Mouse (Mus musculus) hindbrain, embryonic 10.5 days (tissue): ENCODE data around the gene Nfic. TPM values are rescaled to one million over a fixed set of nuclear protein-coding genes. Genes with fewer than 3 reads are reported as not detected.

Experiments used
- DNase-seq: peaks from one replicate; pipeline ENCODE4 v3.0.0-alpha.2; 2017; ENCODE audit warnings: low spot score
- H3K27ac ChIP-seq: fragments of 300-500 bp; sonication (generic); 2 replicates; pipeline ENCODE4 v1.5.1; 2016; ENCODE audit warnings: mild to moderate bottlenecking, moderate library complexity
- H3K27me3 ChIP-seq: fragments of 300-500 bp; sonication (generic); 2 replicates; pipeline ENCODE4 v1.6.1; 2016; ENCODE audit warnings: mild to moderate bottlenecking; ENCODE audit not compliant: poor library complexity, insufficient read depth, severe bottlenecking
- H3K36me3 ChIP-seq: fragments of 300-500 bp; sonication (generic); 2 replicates; pipeline ENCODE4 v1.6.1; 2016; ENCODE audit warnings: mild to moderate bottlenecking, moderate library complexity
- H3K4me1 ChIP-seq: fragments of 300-500 bp; sonication (generic); replicated peaks from 2 replicates; pipeline ENCODE4 v1.6.1; 2016; ENCODE audit warnings: mild to moderate bottlenecking
- H3K4me3 ChIP-seq: fragments of 300-500 bp; sonication (generic); 2 replicates; pipeline ENCODE4 v1.5.1; 2016; ENCODE audit warnings: mild to moderate bottlenecking, moderate library complexity
- H3K9me3 ChIP-seq: fragments of 300-500 bp; sonication (generic); 2 replicates; pipeline ENCODE4 v1.6.1; 2016; ENCODE audit warnings: mild to moderate bottlenecking, moderate library complexity
- WGBS: fragments of 180-500 bp; shearing (Covaris S2); methylation state at CpG from one replicate; pipeline ENCODE4 v1.1.7; 2016; 5-methylcytosine and 5-hydroxymethylcytosine counted together
- polyA plus RNA-seq: library from polyadenylated mRNA; unstranded; fragments of >200 nt; fragmentation: Nextera tagmentation; extraction: Ambion mirVana; gene quantifications from 2 replicates; pipeline ENCODE4 v1.2.1, GENCODE M21; 2016

Nfic gene
- polyA plus RNA-seq, 1 experiment from 2014 or later: 16.0 TPM

GRCm38 (mm10) chr10:81406504-81407440 is 48.7 kb downstream of the Nfic start:
- H3K27me3 ChIP-seq: peaks cover 85% of the 10 kb centered on the region
- peak overlapping the region; percentile 81 for H3K27ac ChIP-seq
- H3K36me3 ChIP-seq: peaks cover 6% of the 10 kb centered on the region; the same call in 1 of the 2 replicates
- peaks cover 97% of the 10 kb centered on the region for H3K4me1 ChIP-seq
- WGBS: 25% methylated on average over 24 of the region's 24 CpGs
- H3K9me3 ChIP-seq: no peaks in the 10 kb centered on the region
- peak overlapping the region; percentile 40 for H3K4me3 ChIP-seq
- DNase-seq: no peak

DNA sequence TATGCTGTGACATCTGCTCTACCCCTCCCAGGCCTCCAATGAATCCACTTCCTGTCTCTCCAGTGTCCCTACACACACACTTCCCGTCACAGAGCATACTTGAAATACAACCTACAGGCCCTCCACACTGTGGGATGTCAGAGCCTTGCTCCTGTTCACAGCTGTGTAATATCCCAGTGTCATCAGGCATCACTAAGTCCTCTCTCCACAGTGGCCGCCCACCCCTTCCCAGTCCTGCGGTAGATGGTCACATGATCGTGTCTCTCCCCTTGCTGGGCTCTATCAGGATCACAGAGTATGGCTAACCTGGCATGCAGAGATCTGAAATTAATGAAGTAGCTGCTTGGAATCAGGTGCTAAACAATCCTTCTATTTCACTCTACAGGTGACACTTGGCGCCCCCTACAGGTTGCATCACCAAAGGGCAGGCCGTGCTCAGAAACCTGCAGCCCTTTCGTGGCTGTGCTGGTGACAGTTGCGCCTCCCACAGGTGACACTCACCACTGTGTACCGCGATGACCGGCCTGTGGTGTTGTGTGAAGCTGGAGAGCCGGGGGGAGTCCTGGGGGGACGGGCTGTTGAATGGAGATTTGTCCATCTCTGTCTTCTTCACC is 49.7 kb downstream of the Nfic start:
- no peak for DNase-seq

GRCm38 (mm10) chr10:81404720-81405119 is 50.7 kb downstream of the Nfic start:
- peak overlapping the region; percentile 72 for H3K27ac ChIP-seq
- no peak overlapping the region; the same call in 1 of the 2 replicates for H3K4me3 ChIP-seq
- no peaks in the 10 kb centered on the region for H3K9me3 ChIP-seq
- peaks cover 15% of the 10 kb centered on the region for H3K36me3 ChIP-seq
- WGBS: 47% methylated on average over 18 of the region's 18 CpGs
- peaks cover 97% of the 10 kb centered on the region for H3K4me1 ChIP-seq
- DNase-seq: no peak
- peaks cover 94% of the 10 kb centered on the region for H3K27me3 ChIP-seq

More for the DNA sequence above, 49.7 kb downstream of the Nfic start:
- Histone ChIP-seq H3K4me1 (peaks cover 97% of the 10 kb centered on the region), H3K4me3 (no peak overlapping the region), H3K27me3 (peaks cover 90% of the 10 kb centered on the region), H3K36me3 (peaks cover 6% of the 10 kb centered on the region; the same call in 1 of the 2 replicates), H3K9me3 (no peaks in the 10 kb centered on the region), H3K27ac (no peak overlapping the region)
- WGBS: 40% methylated on average over 13 of the region's 13 CpGs

DNA sequence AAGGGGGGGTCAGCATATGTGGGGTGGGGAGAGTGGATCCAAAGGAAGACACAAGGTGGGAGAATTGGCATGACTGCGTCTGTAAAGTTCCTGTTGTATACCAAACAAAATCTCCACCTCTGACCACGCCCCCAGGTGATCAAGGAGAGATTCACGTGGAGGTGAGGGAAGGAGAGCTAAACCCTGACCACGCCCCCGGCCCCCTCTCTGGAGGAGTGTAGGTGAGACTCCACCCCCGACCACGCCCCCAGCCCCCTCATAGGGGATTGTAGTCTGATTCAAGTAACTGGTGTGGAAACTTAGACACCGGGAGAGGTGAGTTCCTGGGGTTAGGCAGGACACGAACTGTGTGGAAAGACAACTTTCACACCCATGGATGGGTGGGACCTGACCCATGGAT is 51.4 kb downstream of the Nfic start:
- Histone ChIP-seq H3K4me1 (peaks cover 97% of the 10 kb centered on the region), H3K27ac (0 out of 2 replicates have a peak overlapping the region, but pooled peaks have one; percentile 13), H3K36me3 (peaks cover 17% of the 10 kb centered on the region), H3K27me3 (peaks cover 94% of the 10 kb centered on the region), H3K4me3 (no peak overlapping the region), H3K9me3 (no peaks in the 10 kb centered on the region)
- DNase-seq: no peak
- WGBS: 15% methylated on average over 9 of the region's 9 CpGs

DNA sequence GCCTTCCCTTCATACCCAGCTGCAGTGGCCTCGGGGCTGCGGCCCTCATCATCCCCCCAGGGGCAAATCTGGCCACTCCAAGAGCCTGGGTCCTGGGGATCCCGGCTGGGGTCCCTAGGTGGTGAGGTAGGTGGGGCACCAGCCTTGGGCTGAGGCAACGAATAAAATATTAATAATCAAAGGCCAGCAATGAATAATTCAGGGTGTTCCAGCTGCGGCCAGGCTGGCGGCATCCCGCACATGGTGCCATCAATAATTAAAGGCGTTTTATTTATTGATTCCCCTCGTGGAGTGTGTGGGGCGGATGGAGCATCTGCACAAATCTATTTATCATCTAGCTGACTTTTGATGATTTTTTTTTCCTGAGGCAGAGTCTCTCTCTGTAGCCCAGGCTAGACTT is 51.9 kb downstream of the Nfic start:
- Histone ChIP-seq H3K4me3 (peak overlapping the region; percentile 41; the same call in 1 of the 2 replicates), H3K27ac (peak overlapping the region; percentile 93), H3K27me3 (peaks cover 89% of the 10 kb centered on the region), H3K9me3 (no peaks in the 10 kb centered on the region), H3K36me3 (peaks cover 17% of the 10 kb centered on the region), H3K4me1 (peaks cover 92% of the 10 kb centered on the region)
- WGBS: 52% methylated on average over 10 of the region's 10 CpGs
- DNase-seq: no peak

DNA sequence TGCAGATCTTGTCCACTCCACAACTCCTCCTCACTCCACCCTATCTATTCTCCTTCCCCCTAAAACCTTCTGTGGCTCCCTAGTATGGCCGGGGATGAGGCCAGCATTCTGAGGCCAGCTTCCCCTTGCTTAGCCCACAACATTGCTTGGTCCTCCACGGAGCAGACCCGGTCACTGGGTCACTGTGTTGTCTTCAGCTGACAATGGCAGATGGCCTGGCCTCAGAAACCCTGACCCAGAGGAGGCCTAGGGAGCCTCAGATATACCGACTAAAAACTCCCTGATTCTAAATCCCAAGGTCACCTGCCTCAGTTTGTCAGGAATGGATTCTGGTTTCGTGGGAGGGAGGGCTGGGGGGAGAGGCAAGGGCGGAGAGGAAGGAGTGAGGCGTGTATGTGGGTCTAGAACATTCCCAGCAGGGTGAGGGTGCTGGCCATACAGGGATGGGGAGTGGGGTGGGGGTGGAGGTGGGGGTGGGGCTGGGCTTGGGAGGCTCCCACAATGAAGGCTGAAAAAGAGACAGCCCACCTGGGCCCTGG is 53.1 kb downstream of the Nfic start:
- no peak for DNase-seq
- Histone ChIP-seq H3K27ac (peak overlapping the region; percentile 93), H3K27me3 (peaks cover 86% of the 10 kb centered on the region), H3K9me3 (no peaks in the 10 kb centered on the region), H3K4me3 (peak overlapping the region; percentile 41), H3K4me1 (peaks cover 91% of the 10 kb centered on the region), H3K36me3 (peaks cover 17% of the 10 kb centered on the region)
- WGBS: 11% methylated on average over 7 of the region's 7 CpGs

GRCm38 (mm10) chr10:81401521-81402226 is 53.8 kb downstream of the Nfic start:
- H3K4me1 ChIP-seq: peaks cover 91% of the 10 kb centered on the region
- H3K36me3 ChIP-seq: peaks cover 17% of the 10 kb centered on the region
- DNase-seq: peak; percentile 85
- H3K9me3 ChIP-seq: no peaks in the 10 kb centered on the region
- H3K4me3 ChIP-seq: peak overlapping the region; percentile 41
- H3K27me3 ChIP-seq: peaks cover 86% of the 10 kb centered on the region
- peak overlapping the region; percentile 93 for H3K27ac ChIP-seq
- 5% methylated on average over 18 of the region's 18 CpGs for WGBS

DNA sequence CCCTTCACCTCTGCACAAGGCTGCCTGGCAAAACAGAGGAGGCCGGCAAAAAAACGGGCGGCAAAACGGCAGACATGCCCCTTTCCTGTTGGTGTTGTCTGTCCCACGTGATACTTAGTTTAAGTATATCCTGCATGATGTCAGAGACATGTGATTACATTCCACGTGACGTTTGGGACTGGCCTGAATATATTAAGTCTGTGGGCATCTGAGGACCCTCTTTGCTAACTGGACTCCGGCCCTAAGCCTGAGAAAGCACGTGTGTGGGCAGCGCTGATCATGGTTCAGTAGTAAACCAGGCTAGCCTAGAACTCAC is 54.3 kb downstream of the Nfic start:
- peak overlapping the region; percentile 41 for H3K4me3 ChIP-seq
- peaks cover 83% of the 10 kb centered on the region for H3K27me3 ChIP-seq

GRCm38 (mm10) chr10:81400371-81401204 is 54.8 kb downstream of the Nfic start:
- Histone ChIP-seq H3K4me1 (peaks cover 88% of the 10 kb centered on the region), H3K27me3 (peaks cover 77% of the 10 kb centered on the region), H3K9me3 (no peaks in the 10 kb centered on the region), H3K4me3 (peak overlapping the region; percentile 41), H3K27ac (peak overlapping the region; percentile 93), H3K36me3 (peaks cover 13% of the 10 kb centered on the region)
- no peak for DNase-seq
- WGBS: 41% methylated on average over 22 of the region's 22 CpGs

More for the DNA sequence above, 54.3 kb downstream of the Nfic start:
- no peaks in the 10 kb centered on the region for H3K9me3 ChIP-seq
- peaks cover 91% of the 10 kb centered on the region for H3K4me1 ChIP-seq
- H3K36me3 ChIP-seq: peaks cover 17% of the 10 kb centered on the region
- no peak for DNase-seq
- WGBS: 25% methylated on average over 10 of the region's 10 CpGs
- H3K27ac ChIP-seq: peak overlapping the region; percentile 93

GRCm38 (mm10) chr10:81399798-81400308 is 55.6 kb downstream of the Nfic start:
- Histone ChIP-seq H3K36me3 (peaks cover 11% of the 10 kb centered on the region), H3K9me3 (no peaks in the 10 kb centered on the region), H3K4me1 (peaks cover 83% of the 10 kb centered on the region), H3K27me3 (peaks cover 70% of the 10 kb centered on the region), H3K4me3 (peak overlapping the region; percentile 41; the same call in 1 of the 2 replicates), H3K27ac (peak overlapping the region; percentile 93)
- WGBS: 70% methylated on average over 18 of the region's 18 CpGs
- DNase-seq: no peak

DNA sequence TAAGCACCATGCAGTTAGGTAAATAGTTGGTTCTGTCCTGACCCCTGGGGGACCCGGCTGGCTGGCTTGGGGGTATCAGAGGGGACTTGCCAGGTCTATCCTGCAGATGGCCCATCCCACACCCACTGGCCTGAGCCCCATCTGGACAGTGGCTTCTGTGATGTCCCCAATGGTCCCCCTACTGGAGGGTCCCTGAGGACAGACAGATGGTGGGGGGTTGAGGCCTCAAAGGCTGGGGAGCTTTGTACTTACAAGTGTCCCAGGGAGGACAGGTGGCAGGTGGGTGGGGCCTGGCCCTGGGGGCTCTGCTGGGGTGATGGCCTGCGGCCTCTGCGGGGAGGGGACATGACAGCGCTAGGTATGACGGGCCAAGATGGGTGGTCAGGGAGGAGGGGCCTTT is 56.1 kb downstream of the Nfic start:
- Histone ChIP-seq H3K4me1 (peaks cover 78% of the 10 kb centered on the region), H3K9me3 (no peaks in the 10 kb centered on the region), H3K27ac (peak overlapping the region; percentile 93), H3K27me3 (peaks cover 64% of the 10 kb centered on the region), H3K36me3 (peaks cover 11% of the 10 kb centered on the region), H3K4me3 (peak overlapping the region; percentile 0; the same call in 1 of the 2 replicates)
- no peak for DNase-seq
- WGBS: 54% methylated on average over 5 of the region's 5 CpGs
